20 mouse cellular contexts compared by ENCODE assay signal in the genomic region with DNA sequence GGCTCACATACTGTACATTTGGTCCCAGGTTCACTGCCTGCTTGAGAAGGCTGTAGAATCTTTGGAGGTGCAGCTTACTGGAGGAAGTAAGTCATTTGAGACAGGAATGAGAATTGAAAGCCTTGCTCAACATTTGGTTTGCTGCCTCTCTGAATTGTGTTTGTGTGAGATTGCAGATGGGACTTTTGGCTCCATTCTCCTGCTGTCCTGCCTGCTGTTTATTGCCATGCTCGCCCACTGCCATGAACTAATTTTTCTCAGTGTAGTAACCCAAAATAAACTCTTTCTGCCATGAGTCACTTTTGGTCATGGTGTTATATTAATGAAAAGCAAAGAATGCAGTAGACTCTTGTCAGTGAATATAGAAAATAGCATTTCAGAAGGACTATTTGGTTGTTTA.
DNase-seq lines count a peak whose midpoint lies in the region; ATAC-seq and TF ChIP-seq lines count a peak whose summit lies in the region.
"Had no signal": no experiment of that assay in that cellular context is flagged by ENCODE, and none has a peak within 500 bp of the region (broad histone marks: within the 10 kb centered on the region; RNA-seq: fewer than 3 reads in every experiment).

No protein-coding gene starts in this region.

- no peak overlapping the region for H3K9ac ChIP-seq in forebrain, postnatal 0 days
- no peak overlapping the region for H3K9ac ChIP-seq in neural tube, embryonic 15.5 days (replicated peaks)
- H3K9ac ChIP-seq: forebrain, embryonic 13.5 days; hindbrain, embryonic 14.5 days; limb, embryonic 12.5 days; liver, embryonic 13.5 days had no signal

- H3K36me3 ChIP-seq in forebrain, postnatal 0 days (ENCODE audit: insufficient read depth), result no peaks in the 10 kb centered on the region
- no peaks in the 10 kb centered on the region for H3K36me3 ChIP-seq in neural tube, embryonic 15.5 days
- H3K36me3 ChIP-seq: limb, embryonic 12.5 days; liver, embryonic 13.5 days had no signal

- no peaks in the 10 kb centered on the region for H3K9me3 ChIP-seq in forebrain, postnatal 0 days (ENCODE audit: low read length)
- no peaks in the 10 kb centered on the region for H3K9me3 ChIP-seq in neural tube, embryonic 15.5 days (replicated peaks)
- H3K9me3 ChIP-seq: forebrain, embryonic 13.5 days; limb, embryonic 12.5 days; liver, embryonic 13.5 days had no signal

- H3K4me3 ChIP-seq in forebrain, postnatal 0 days (ENCODE audit: low read depth, low read length), result no peak overlapping the region
- H3K4me3 ChIP-seq in neural tube, embryonic 15.5 days (replicated peaks), result no peak overlapping the region
- H3K4me3 ChIP-seq: forebrain, embryonic 13.5 days; limb, embryonic 12.5 days; liver, embryonic 13.5 days had no signal

- DNase-seq in cerebellum, postnatal 10 days, result peak; percentile 14 to 15
- DNase-seq in cerebellum, postnatal 36 days, result no peak
- peak; percentile 3 to 5 for DNase-seq in right cerebral cortex, adult 2 months (ENCODE audit: low spot score in 2 of 2)
- no peak for DNase-seq in right cerebral cortex, postnatal 4 days
- DNase-seq in lung, postnatal 10 days, result peak; percentile 32
- DNase-seq in urinary bladder, postnatal 10 days (ENCODE audit: low spot score), result no peak
- DNase-seq in forebrain, postnatal 0 days, result no peak
- DNase-seq: cerebellum, adult 8-10 months; heart, adult 18-20 months; heart, postnatal 36 days; kidney, adult 8-10 months; kidney, postnatal 36 days; liver, embryonic 13.5 days; thymus, postnatal 14 days had no signal

- H3K4me1 ChIP-seq in forebrain, postnatal 0 days (ENCODE audit: insufficient read depth), result no peaks in the 10 kb centered on the region
- H3K4me1 ChIP-seq in neural tube, embryonic 15.5 days, result no peaks in the 10 kb centered on the region
- H3K4me1 ChIP-seq: forebrain, embryonic 13.5 days; limb, embryonic 12.5 days; liver, embryonic 13.5 days had no signal

- no peaks in the 10 kb centered on the region for H3K27me3 ChIP-seq in forebrain, postnatal 0 days (ENCODE audit: insufficient read depth, low read length)
- H3K27me3 ChIP-seq in neural tube, embryonic 15.5 days (replicated peaks), result no peaks in the 10 kb centered on the region
- H3K27me3 ChIP-seq: forebrain, embryonic 13.5 days; limb, embryonic 12.5 days; liver, embryonic 13.5 days had no signal

- H3K4me2 ChIP-seq in forebrain, postnatal 0 days (ENCODE audit: low read depth), result no peak overlapping the region
- no peak overlapping the region for H3K4me2 ChIP-seq in neural tube, embryonic 15.5 days
- H3K4me2 ChIP-seq: forebrain, embryonic 13.5 days; hindbrain, embryonic 14.5 days; limb, embryonic 12.5 days; liver, embryonic 13.5 days had no signal

- 60% methylated on average over 1 of the region's 1 CpGs for WGBS in forebrain, postnatal 0 days
- WGBS in neural tube, embryonic 15.5 days, result 79% methylated on average over 1 of the region's 1 CpGs

- TF ChIP-seq CTCF in forebrain, postnatal 0 days (IDR thresholded peaks at IDR 0.05; ENCODE audit: low read depth), result no peak

- ATAC-seq in forebrain, postnatal 0 days, result no peak
- no peak for ATAC-seq in neural tube, embryonic 15.5 days (ENCODE audit: low FRiP score)
- ATAC-seq: forebrain, embryonic 13.5 days; midbrain, embryonic 16.5 days; Patski had no signal

- H3K27ac ChIP-seq in forebrain, postnatal 0 days (ENCODE audit: low read depth, low read length), result no peak overlapping the region
- H3K27ac ChIP-seq in neural tube, embryonic 15.5 days (replicated peaks), result no peak overlapping the region
- H3K27ac ChIP-seq: forebrain, embryonic 13.5 days; hindbrain, embryonic 14.5 days; limb, embryonic 12.5 days; liver, embryonic 13.5 days had no signal

Comparison
In these comparisons a context has a peak if more than half of its experiments do, and no peak if none do; other contexts are left out.
1. DNase-seq: peak in cerebellum, postnatal 10 days (2 of 2), right cerebral cortex, adult 2 months (2 of 2) and lung, postnatal 10 days (single experiment); none in cerebellum, postnatal 36 days (0 of 2), right cerebral cortex, postnatal 4 days (single experiment), urinary bladder, postnatal 10 days (single experiment) and forebrain, postnatal 0 days (single experiment).